Mouse (Mus musculus): ENCODE data around the gene Eif3b. TPM values are rescaled to one million over a fixed set of nuclear protein-coding genes. Genes with fewer than 3 reads are reported as not detected.

The Eif3b gene
- total RNA-seq, 2 experiments from 2014 or later = 89.9 to 95.7 TPM

DNA sequence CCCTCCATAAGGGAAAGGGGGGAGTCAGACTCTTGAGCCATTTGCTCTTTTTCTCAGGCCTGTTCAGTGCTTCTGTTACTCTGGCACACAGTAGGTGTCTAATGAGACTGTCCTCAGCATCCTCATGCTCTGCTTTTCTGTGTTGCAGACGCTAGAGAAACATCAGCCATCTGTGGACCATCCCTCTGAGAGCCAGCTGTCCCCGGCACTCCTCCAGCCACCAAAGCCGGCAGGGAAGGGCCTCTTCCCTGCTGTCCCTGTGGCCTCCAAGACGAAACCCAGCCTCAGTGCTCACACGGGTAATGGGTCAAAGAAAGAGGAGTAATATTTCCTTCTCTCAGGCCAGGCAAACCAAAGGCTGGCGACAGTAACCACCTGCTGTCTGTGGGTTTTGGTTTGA lies 72.0 kb downstream of the Eif3b start:
- DNase-seq = no peak

DNA sequence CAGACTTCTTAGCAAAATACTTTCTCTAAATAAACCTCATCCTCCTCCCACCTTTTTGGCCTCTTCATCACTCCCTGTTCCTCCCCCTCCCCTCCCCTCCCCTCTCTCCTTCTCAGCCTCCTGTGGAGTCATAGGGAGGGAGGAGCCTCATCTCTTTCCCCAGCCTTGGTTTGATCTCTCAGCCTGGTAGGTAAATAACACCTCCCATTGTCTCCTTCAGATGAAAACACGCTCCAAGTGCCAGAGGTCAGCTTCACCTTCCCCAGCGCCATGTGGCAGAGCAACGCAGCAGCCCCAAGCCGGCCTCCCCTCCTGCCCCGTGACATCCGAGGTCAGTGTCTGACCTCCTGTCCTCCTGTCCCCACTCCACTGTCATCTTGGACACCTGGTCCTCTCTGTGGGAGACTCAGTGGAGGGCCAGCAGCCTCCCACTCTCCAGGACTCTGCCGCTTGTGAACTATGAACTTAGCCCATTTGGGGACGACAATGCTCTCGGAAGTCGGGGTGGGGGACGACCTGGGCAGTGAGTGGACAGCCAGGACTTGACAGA lies 73.6 kb downstream of the Eif3b start:
- DNase-seq = no peak

Small RNA genes lying within 50 kb of the gene (microRNA-seq; reads per million reads assigned to microRNA genes)
- 0.63 to 1.5 reads per million in 2 experiments for gene Mir7038

Other genes with a start within 250 kb of the Eif3b start
- gene Mad1l1, start 97.8 kb upstream of the Eif3b start, total RNA-seq (2021) = 10 to 100 TPM; 15.2 to 16.3 TPM
- gene Nudt1, start 97.7 kb upstream of the Eif3b start, total RNA-seq (2021) = 1 to 10 TPM; 4.0 to 5.6 TPM
- gene Mrm2, start 87.4 kb upstream of the Eif3b start, total RNA-seq (2021) = 1 to 10 TPM; 9.6 to 9.9 TPM
- gene Snx8, start 30.1 kb upstream of the Eif3b start, total RNA-seq (2021) = 10 to 100 TPM; 11.4 to 11.6 TPM
- gene Gm4869, start 26.3 kb downstream of the Eif3b start, total RNA-seq (2021) = not detected
- gene Chst12, start 86.2 kb downstream of the Eif3b start, total RNA-seq (2021) = 10 to 100 TPM; 18.9 to 19.2 TPM
- gene Grifin, start 145.7 kb downstream of the Eif3b start, total RNA-seq (2021) = under 1 TPM in 1 of 2 experiments, not detected in 1; 0.62 TPM
- gene Lfng, start 188.0 kb downstream of the Eif3b start, total RNA-seq (2021) = 10 to 100 TPM; 20.3 to 30.8 TPM
- 100 to 1,000 TPM; 191 to 221 TPM for gene Ttyh3, start 229.7 kb downstream of the Eif3b start, total RNA-seq (2021)